Mouse (Mus musculus) midbrain, embryonic 16.5 days (tissue): ENCODE results near the gene Cox7a2l. TPM values are rescaled to one million over a fixed set of nuclear protein-coding genes. Genes with fewer than 3 reads are reported as not detected.

Experiments used
- ATAC-seq: fragments of 200-750 bp; cut with Nextera tagmentation; 2 replicates; pipeline ENCODE4 v1.8.0; 2017; ENCODE audit warnings: moderate TSS enrichment
- H3K27ac ChIP-seq: fragments of 300-500 bp; sonication (generic); 2 replicates; pipeline ENCODE4 v1.5.1; 2014; ENCODE audit warnings: mild to moderate bottlenecking, low read length, mixed read lengths
- H3K27me3 ChIP-seq: fragments of 300-500 bp; sonication (generic); 2 replicates; pipeline ENCODE4 v1.6.1; 2014; ENCODE audit warnings: low read depth, low read length, mixed read lengths; ENCODE audit not compliant: control insufficient read depth, insufficient read depth
- H3K36me3 ChIP-seq: fragments of 300-500 bp; sonication (generic); 2 replicates; pipeline ENCODE4 v1.6.1; 2014; ENCODE audit warnings: mild to moderate bottlenecking, low read length, moderate library complexity, mixed read lengths; ENCODE audit not compliant: control insufficient read depth, insufficient read depth
- H3K4me1 ChIP-seq: fragments of 300-500 bp; sonication (generic); 2 replicates; pipeline ENCODE4 v1.6.1; 2014; ENCODE audit warnings: mild to moderate bottlenecking, low read length, mixed read lengths; ENCODE audit not compliant: control insufficient read depth, insufficient read depth
- H3K4me2 ChIP-seq: fragments of 300-500 bp; sonication (generic); 2 replicates; pipeline ENCODE4 v1.6.1; 2014; ENCODE audit warnings: mild to moderate bottlenecking, low read length, mixed read lengths
- H3K4me3 ChIP-seq: fragments of 300-500 bp; sonication (generic); 2 replicates; pipeline ENCODE4 v1.5.1; 2014; ENCODE audit warnings: low read depth, mild to moderate bottlenecking, low read length, moderate library complexity, mixed read lengths
- H3K9ac ChIP-seq: fragments of 300-500 bp; sonication (generic); 2 replicates; pipeline ENCODE4 v1.6.1; 2014; ENCODE audit warnings: low read depth, low read length, mixed read lengths
- H3K9me3 ChIP-seq: fragments of 300-500 bp; sonication (generic); replicated peaks from 2 replicates; pipeline ENCODE4 v1.6.1; 2014; ENCODE audit warnings: mild to moderate bottlenecking, low read length, mixed read lengths; ENCODE audit not compliant: control insufficient read depth, poor library complexity, severe bottlenecking
- WGBS: fragments of 180-500 bp; shearing (Covaris S2); extraction: QIAGEN DNeasy Blood & Tissue Kit; methylation state at CpG from one replicate; pipeline ENCODE4 v1.1.7; 2014; 5-methylcytosine and 5-hydroxymethylcytosine counted together
- polyA plus RNA-seq: library from polyadenylated mRNA; unstranded; fragments of >200 nt; fragmentation: Nextera tagmentation; extraction: Ambion mirVana; gene quantifications from 2 replicates; pipeline ENCODE4 v1.2.1, GENCODE M21; 2015

The Cox7a2l gene
- polyA plus RNA-seq, 1 experiment from 2014 or later = 191 TPM

GRCm38 (mm10) chr17:83481551-83481950, 35.6 kb downstream of the Cox7a2l start:
- H3K4me3 ChIP-seq = no peak overlapping the region
- 88% methylated on average over 7 of the region's 7 CpGs for WGBS
- ATAC-seq = 0 out of 2 replicates have a peak, but pooled peaks have one; percentile 36

GRCm38 (mm10) chr17:83477089-83477488, 40.0 kb downstream of the Cox7a2l start:
- ATAC-seq = no peak
- Histone ChIP-seq H3K9me3 (no peaks in the 10 kb centered on the region), H3K27me3 (no peaks in the 10 kb centered on the region), H3K27ac (no peak overlapping the region), H3K4me2 (no peak overlapping the region), H3K4me1 (no peaks in the 10 kb centered on the region), H3K36me3 (peaks cover 19% of the 10 kb centered on the region), H3K9ac (no peak overlapping the region), H3K4me3 (no peak overlapping the region)
- 93% methylated on average over 12 of the region's 12 CpGs for WGBS

More at GRCm38 (mm10) chr17:83481551-83481950, 35.6 kb downstream of the Cox7a2l start:
- Histone ChIP-seq H3K4me2 (no peak overlapping the region), H3K27ac (no peak overlapping the region), H3K9me3 (no peaks in the 10 kb centered on the region), H3K4me1 (no peaks in the 10 kb centered on the region), H3K27me3 (no peaks in the 10 kb centered on the region), H3K9ac (no peak overlapping the region), H3K36me3 (peaks cover 4% of the 10 kb centered on the region)

GRCm38 (mm10) chr17:83469586-83469985, 47.5 kb downstream of the Cox7a2l start:
- 91% methylated on average over 2 of the region's 2 CpGs for WGBS
- Histone ChIP-seq H3K9ac (no peak overlapping the region), H3K4me3 (no peak overlapping the region), H3K27me3 (no peaks in the 10 kb centered on the region), H3K27ac (no peak overlapping the region), H3K4me2 (no peak overlapping the region), H3K9me3 (no peaks in the 10 kb centered on the region), H3K36me3 (peaks cover 16% of the 10 kb centered on the region), H3K4me1 (no peaks in the 10 kb centered on the region)
- no peak for ATAC-seq

GRCm38 (mm10) chr17:83466697-83467251, 50.4 kb downstream of the Cox7a2l start:
- no peak for ATAC-seq
- Histone ChIP-seq H3K27ac (no peak overlapping the region), H3K9me3 (no peaks in the 10 kb centered on the region), H3K27me3 (no peaks in the 10 kb centered on the region), H3K9ac (no peak overlapping the region), H3K36me3 (peaks cover 7% of the 10 kb centered on the region; the same call in 1 of the 2 replicates), H3K4me2 (no peak overlapping the region), H3K4me1 (no peaks in the 10 kb centered on the region), H3K4me3 (no peak overlapping the region)
- 65% methylated on average over 6 of the region's 6 CpGs for WGBS

GRCm38 (mm10) chr17:83465969-83466368, 51.2 kb downstream of the Cox7a2l start:
- Histone ChIP-seq H3K9me3 (no peaks in the 10 kb centered on the region), H3K9ac (no peak overlapping the region), H3K4me1 (no peaks in the 10 kb centered on the region), H3K27me3 (no peaks in the 10 kb centered on the region), H3K36me3 (peaks cover 7% of the 10 kb centered on the region; the same call in 1 of the 2 replicates), H3K27ac (no peak overlapping the region), H3K4me2 (no peak overlapping the region), H3K4me3 (no peak overlapping the region)
- 93% methylated on average over 5 of the region's 5 CpGs for WGBS
- no peak for ATAC-seq

- Histone ChIP-seq H3K4me2 (no peak overlapping the region), H3K4me1 (no peaks in the 10 kb centered on the region), H3K9ac (no peak overlapping the region), H3K36me3 (peaks cover 8% of the 10 kb centered on the region), H3K4me3 (no peak overlapping the region), H3K27me3 (no peaks in the 10 kb centered on the region), H3K9me3 (no peaks in the 10 kb centered on the region), H3K27ac (no peak overlapping the region)
- WGBS = 90% methylated on average over 1 of the region's 1 CpGs
- ATAC-seq = no peak
These were observed 59.9 kb downstream of the Cox7a2l start for GRCm38 (mm10) chr17:83457271-83457670.

- H3K36me3 ChIP-seq = peaks cover 15% of the 10 kb centered on the region
- H3K4me1 ChIP-seq = no peaks in the 10 kb centered on the region
- no peak overlapping the region for H3K4me3 ChIP-seq
- 76% methylated on average over 5 of the region's 5 CpGs for WGBS
- no peak for ATAC-seq
- H3K9ac ChIP-seq = no peak overlapping the region
- H3K4me2 ChIP-seq = no peak overlapping the region
- H3K27ac ChIP-seq = no peak overlapping the region
- no peaks in the 10 kb centered on the region for H3K27me3 ChIP-seq
- H3K9me3 ChIP-seq = no peaks in the 10 kb centered on the region
These were observed 63.5 kb downstream of the Cox7a2l start for GRCm38 (mm10) chr17:83453587-83453986.

GRCm38 (mm10) chr17:83452451-83452850, 64.7 kb downstream of the Cox7a2l start:
- no peaks in the 10 kb centered on the region for H3K9me3 ChIP-seq
- no peaks in the 10 kb centered on the region for H3K4me1 ChIP-seq
- H3K36me3 ChIP-seq = peaks cover 15% of the 10 kb centered on the region
- H3K4me3 ChIP-seq = no peak overlapping the region
- no peak overlapping the region for H3K9ac ChIP-seq
- 93% methylated on average over 8 of the region's 8 CpGs for WGBS
- H3K27ac ChIP-seq = no peak overlapping the region
- no peaks in the 10 kb centered on the region for H3K27me3 ChIP-seq
- H3K4me2 ChIP-seq = no peak overlapping the region
- no peak for ATAC-seq
